Mouse (Mus musculus) C2C12 (cell line): ENCODE data around the gene Taf5l. TPM values are rescaled to one million over a fixed set of nuclear protein-coding genes. Genes with fewer than 3 reads are reported as not detected.
A peak's percentile ranks its signal among the peaks of the same experiment; 100 is the strongest.

ENCODE experiments used
- H3K27me3 ChIP-seq: one replicate; pipeline ENCODE4 v1.6.1; 2011; ENCODE audit not compliant: control insufficient read depth, insufficient read depth, insufficient read length
- H3K36me3 ChIP-seq: one replicate; pipeline ENCODE4 v1.6.1; 2011; ENCODE audit not compliant: control insufficient read depth, insufficient read depth
- H3K4me3 ChIP-seq: one replicate; pipeline ENCODE4 v1.5.1; 2011; ENCODE audit warnings: mild to moderate bottlenecking, control low read depth; ENCODE audit not compliant: poor library complexity, insufficient read depth, severe bottlenecking
- H3K79me2 ChIP-seq: one replicate; pipeline ENCODE4 v1.6.1; 2011; ENCODE audit not compliant: control insufficient read depth, insufficient read depth
- H3K79me3 ChIP-seq: one replicate; pipeline ENCODE4 v1.6.1; 2011; ENCODE audit warnings: low read depth, control low read depth
- H3ac ChIP-seq: one replicate; pipeline ENCODE3; 2011; ENCODE audit warnings: low read depth; ENCODE audit not compliant: control insufficient read depth, insufficient read length
- CEBPB ChIP-seq: IDR thresholded peaks from one replicate; pipeline ENCODE4 v1.6.1; 2011; ENCODE audit warnings: low read depth, mild to moderate bottlenecking, control low read depth, moderate library complexity
- CTCF ChIP-seq: IDR thresholded peaks from one replicate; pipeline ENCODE4 v1.5.1; 2011; ENCODE audit not compliant: control insufficient read depth, insufficient read depth, insufficient read length
- FOSL1 ChIP-seq: IDR thresholded peaks from one replicate; pipeline ENCODE4 v1.8.0; 2011; ENCODE audit warnings: mild to moderate bottlenecking, low read length; ENCODE audit not compliant: poor library complexity, insufficient read depth, severe bottlenecking
- MAX ChIP-seq: IDR thresholded peaks from one replicate; pipeline ENCODE4 v1.6.1; 2011; ENCODE audit warnings: mild to moderate bottlenecking, control low read depth
- MYOD1 ChIP-seq: IDR thresholded peaks from one replicate; pipeline ENCODE4 v1.6.1; 2011; ENCODE audit warnings: low read depth; ENCODE audit not compliant: control insufficient read depth, insufficient read length
- MYOG ChIP-seq: IDR thresholded peaks from one replicate; pipeline ENCODE4 v1.6.1; 2011; ENCODE audit not compliant: control insufficient read depth, insufficient read length; ENCODE audit errors: extremely low read depth
- USF1 ChIP-seq: IDR thresholded peaks from one replicate; pipeline ENCODE4 v1.6.1; 2011; ENCODE audit warnings: low read depth, mild to moderate bottlenecking, control low read depth, moderate library complexity
- polyA plus RNA-seq: library from polyadenylated mRNA; unstranded; fragments of >200 nt; fragmentation: generic; extraction: Trizol; gene quantifications from one replicate; pipeline ENCODE4 v1.2.1, GENCODE M21; 2012; ENCODE audit warnings: missing spikeins

Gene Taf5l
- polyA plus RNA-seq, 1 experiment = 26.2 TPM

DNA sequence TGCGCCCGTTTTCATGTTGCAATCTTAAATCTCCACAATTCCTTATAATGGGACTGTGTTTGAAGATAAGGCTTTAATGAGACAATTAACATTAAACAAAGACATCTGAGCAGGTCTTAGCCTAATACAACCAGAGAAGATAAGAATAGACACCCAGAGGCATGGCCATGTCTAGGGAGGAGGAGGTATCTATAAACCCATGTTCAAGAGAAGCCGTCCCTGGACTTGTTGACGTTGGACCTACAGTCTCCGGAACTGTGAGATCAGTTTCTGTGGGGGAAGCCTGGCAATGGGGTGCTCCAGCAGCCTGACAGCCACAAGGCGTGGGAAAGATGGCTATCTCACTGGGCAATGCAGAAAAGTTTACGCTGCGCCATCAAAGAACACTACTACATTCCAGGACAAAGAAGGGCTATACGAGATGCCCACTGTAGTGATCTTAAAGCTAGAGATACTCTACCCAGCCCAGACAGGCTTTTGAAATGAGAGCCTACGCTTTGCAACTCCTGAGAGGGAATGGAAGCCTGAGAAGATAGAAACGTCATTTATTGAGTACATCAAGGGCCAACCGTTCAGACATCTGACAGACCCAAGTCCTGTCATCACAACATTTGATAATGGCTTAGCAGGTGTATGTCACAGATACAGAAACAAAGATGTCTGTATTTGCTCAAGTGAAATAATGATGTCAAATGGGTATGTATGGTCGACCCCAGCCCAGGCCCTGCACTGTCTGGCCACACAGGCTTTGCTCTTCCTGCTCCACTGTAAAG is 30.7 kb downstream of the Taf5l start:
- Histone ChIP-seq H3K4me3 (no peak overlapping the region), H3ac (no peak overlapping the region)

DNA sequence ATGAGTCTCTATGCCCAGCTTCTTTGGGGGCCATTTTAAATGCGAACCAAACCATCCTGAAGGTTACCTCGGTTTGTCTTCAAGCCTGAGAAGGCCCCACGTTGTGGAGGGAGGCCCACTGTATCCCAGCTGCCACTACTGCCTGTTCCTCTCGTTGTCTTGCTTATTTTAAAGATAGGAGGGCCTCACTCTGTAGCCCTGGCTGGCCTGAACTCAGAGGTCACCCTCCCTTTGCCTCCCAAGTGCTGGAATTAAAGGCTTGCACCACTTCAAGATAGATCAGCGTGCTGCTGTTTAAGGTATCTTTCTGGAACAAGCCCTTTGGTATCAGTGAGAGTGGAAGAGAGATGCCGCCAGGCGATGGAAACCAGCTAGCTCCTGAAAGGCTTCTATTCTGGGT is 32.1 kb downstream of the Taf5l start:
- H3K79me2 ChIP-seq = no peaks in the 10 kb centered on the region
- no peaks in the 10 kb centered on the region for H3K79me3 ChIP-seq
- no peak overlapping the region for H3K4me3 ChIP-seq
- H3K36me3 ChIP-seq = no peaks in the 10 kb centered on the region
- no peaks in the 10 kb centered on the region for H3K27me3 ChIP-seq
- no peak overlapping the region for H3ac ChIP-seq
- TF ChIP-seq USF1 (no peak), CTCF (no peak), MYOD1 (no peak), FOSL1 (no peak), CEBPB (no peak), MYOG (no peak), MAX (no peak)

More for the DNA sequence above, 30.7 kb downstream of the Taf5l start:
- TF ChIP-seq MAX (no peak), USF1 (no peak), FOSL1 (no peak), MYOG (no peak), MYOD1 (no peak), CTCF (no peak)
- no peaks in the 10 kb centered on the region for H3K79me3 ChIP-seq
- no peaks in the 10 kb centered on the region for H3K79me2 ChIP-seq
- H3K36me3 ChIP-seq = peaks cover 7% of the 10 kb centered on the region
- H3K27me3 ChIP-seq = no peaks in the 10 kb centered on the region

DNA sequence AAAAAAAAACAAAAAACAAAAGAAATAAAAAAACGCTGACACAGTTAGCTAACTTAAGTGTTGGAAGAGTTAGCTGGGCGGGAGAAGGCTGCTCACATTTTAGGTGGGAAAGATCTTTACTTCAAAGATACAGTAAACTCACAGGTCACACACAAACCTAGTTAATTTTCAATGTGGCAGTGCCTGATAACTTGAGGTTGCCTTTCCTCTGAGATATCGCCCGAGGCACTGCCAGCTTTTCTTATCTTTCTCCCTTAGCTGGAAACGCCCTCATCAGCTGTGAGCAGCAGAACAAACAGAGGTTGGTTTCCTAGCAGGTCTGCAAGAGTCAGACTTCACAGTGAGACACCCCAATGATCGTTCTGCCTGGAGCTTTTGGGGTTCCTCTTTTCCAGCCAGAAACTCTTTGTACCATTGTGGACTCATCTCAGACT is 32.6 kb downstream of the Taf5l start:
- H3K36me3 ChIP-seq = no peaks in the 10 kb centered on the region
- TF ChIP-seq CEBPB (no peak), CTCF (no peak), MYOG (no peak), MYOD1 (no peak), MAX (no peak), FOSL1 (no peak), USF1 (no peak)
- H3K79me3 ChIP-seq = no peaks in the 10 kb centered on the region
- no peaks in the 10 kb centered on the region for H3K79me2 ChIP-seq
- H3K4me3 ChIP-seq = no peak overlapping the region
- no peak overlapping the region for H3ac ChIP-seq
- no peaks in the 10 kb centered on the region for H3K27me3 ChIP-seq

DNA sequence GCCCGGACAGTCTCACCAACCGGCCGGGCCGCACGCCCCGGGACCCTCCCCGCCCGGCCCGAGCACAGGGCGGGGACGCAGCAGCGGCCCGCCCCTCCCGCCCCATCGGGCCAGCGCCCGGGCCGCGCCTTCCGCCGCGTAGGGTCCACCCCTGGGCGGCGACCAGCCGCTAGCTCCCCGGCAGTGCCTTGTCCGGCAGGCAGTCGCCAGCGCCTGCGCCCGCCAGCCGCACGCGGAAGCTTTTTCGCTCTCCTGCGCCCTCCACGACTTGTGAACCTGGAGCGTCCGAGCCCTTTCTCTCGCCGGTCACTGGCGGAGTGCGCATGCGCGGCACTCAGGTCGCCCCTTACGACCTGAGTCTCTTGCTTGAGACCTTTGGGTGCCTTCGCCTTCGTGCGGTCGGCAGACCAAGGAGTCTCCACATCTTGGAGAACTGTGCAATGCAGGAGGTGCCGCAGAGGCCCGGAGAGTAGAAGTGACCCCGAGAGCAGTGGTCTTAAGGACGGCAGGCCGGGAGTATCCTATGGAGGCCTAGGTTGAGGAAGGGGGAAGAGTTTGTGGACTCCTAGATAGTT is 38.3 kb downstream of the Taf5l start, which contains the start of gene Abcb10:
Gene Abcb10 (minus strand): TSS at position 297 of the 575 bp plus-strand sequence.
- Histone ChIP-seq H3K79me3 (no peaks in the 10 kb centered on the region), H3ac (peak within 1 kb of the TSS; percentile 87), H3K27me3 (no peaks in the 10 kb centered on the region), H3K36me3 (no peaks in the 10 kb centered on the region), H3K79me2 (no peaks in the 10 kb centered on the region), H3K4me3 (peak within 1 kb of the TSS; percentile 48)
- no peak for TF ChIP-seq USF1
- peak; percentile 15 for TF ChIP-seq MAX
- TF ChIP-seq CTCF = no peak
- no peak for TF ChIP-seq MYOG
- no peak for TF ChIP-seq CEBPB

DNA sequence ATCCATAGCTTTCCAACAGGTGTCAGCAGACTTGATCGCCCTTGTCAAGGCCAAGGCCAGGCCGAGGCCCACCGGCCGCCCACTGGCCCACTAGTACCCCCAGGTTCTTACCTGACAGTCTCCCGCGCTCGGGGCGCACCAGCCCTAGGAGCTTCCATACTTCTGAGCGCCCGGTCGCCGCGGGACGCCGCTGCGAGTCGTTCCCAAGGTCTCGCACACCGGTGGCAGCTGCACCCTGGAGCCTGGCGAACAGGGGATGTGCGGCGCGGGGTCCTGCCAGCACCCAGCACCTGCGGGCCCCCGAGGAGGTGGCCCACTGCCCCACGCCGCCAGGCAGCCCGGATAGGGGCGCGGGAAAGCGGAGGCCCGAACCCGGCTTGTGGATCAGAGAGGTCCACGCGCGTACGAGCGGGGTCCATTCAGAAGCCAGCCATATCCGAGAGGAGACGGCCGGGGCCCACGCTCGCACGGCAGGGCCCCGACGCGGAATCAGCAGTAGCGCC is 38.9 kb downstream of the Taf5l start:
- Histone ChIP-seq H3K36me3 (no peaks in the 10 kb centered on the region), H3K79me2 (no peaks in the 10 kb centered on the region), H3K79me3 (no peaks in the 10 kb centered on the region), H3ac (peak overlapping the region; percentile 87), H3K27me3 (no peaks in the 10 kb centered on the region), H3K4me3 (peak overlapping the region; percentile 48)
- TF ChIP-seq MYOD1 = no peak
- TF ChIP-seq MYOG = no peak
- no peak for TF ChIP-seq CEBPB
- TF ChIP-seq USF1 = no peak
- TF ChIP-seq FOSL1 = no peak
- TF ChIP-seq CTCF = no peak
- no peak for TF ChIP-seq MAX

DNA sequence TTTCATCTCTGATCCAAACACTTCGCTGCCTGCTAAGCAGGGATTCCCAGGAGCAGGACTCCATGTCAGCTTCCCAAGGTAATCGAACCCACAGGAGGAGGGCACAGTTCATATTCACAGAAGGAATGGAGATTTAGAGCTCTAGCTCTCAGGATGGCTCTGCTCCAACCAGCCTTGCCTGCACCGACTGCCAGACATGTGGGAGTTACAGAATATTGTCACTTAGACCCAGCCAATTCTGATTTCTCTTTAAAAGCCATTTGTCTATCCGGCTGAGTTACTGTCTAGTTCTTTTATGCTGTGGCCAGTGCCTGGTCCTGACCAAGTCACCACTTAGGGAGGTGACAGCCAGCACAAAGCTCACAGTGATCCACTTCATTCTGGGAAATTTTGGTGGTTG is 39.5 kb downstream of the Taf5l start:
- Histone ChIP-seq H3ac (peak overlapping the region; percentile 45), H3K36me3 (no peaks in the 10 kb centered on the region), H3K4me3 (no peak overlapping the region), H3K79me2 (no peaks in the 10 kb centered on the region), H3K79me3 (no peaks in the 10 kb centered on the region), H3K27me3 (no peaks in the 10 kb centered on the region)
- TF ChIP-seq CEBPB (no peak), MAX (no peak), FOSL1 (no peak), MYOG (no peak), MYOD1 (no peak), CTCF (no peak), USF1 (no peak)
